Mouse (Mus musculus) monocyte, adult 2 months (primary cell): ENCODE measurements around the gene Bmp2k.

Experiments used
- DNase-seq, 2 experiments: peaks; one replicate each; pipeline ENCODE4 v3.0.0; 2022; ENCODE audit warnings: low spot score in 2 of 2, low read depth in 1 of 2

Bmp2k gene

DNA sequence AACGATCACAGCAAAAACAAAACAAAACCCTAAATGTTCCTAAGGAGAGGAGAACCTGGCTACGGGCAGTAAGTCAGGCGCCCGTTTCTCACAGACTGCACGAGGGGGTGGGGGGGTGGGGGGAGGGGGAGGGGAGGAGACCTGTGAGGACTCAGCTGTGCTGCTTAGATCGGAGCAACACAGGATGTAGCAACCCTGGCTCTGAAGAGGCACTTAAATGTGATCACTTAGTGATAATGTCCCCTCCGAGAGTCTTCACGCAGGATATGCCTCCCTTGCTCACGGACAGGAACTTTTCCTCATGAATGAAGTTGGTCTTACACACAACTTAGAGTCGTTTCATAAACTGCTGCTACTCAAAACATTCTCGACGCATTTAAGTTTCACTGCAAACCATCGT, 97.8 kb downstream of the Bmp2k start:
- DNase-seq = no peak

GRCm38 (mm10) chr5:97097631-97098041, 100.1 kb downstream of the Bmp2k start:
- DNase-seq = no peak

GRCm38 (mm10) chr5:97099954-97100353, 102.5 kb downstream of the Bmp2k start:
- no peak for DNase-seq

DNA sequence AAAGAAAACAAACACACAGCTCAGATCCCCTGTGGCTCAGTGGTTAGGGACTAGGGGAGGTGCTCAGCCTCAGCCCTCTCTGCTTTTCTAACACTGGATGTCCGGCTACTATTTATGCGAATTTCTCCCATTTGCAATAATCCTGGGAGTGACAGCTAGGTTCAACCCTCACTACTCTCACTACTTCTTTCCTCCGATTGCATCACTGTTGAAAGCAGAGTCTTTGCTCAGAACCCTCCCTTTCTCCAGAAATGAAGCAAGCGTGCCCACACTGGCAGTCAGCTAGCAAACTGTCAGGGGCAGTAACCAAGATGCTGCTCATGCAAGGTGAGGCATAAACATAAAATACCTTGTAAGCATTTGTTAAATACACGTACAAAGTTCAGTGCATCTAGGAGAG, 110.8 kb downstream of the Bmp2k start:
- peak in 1 of 2 experiments; percentile 5 for DNase-seq

GRCm38 (mm10) chr5:97110133-97110532, 112.6 kb downstream of the Bmp2k start:
- no peak for DNase-seq

GRCm38 (mm10) chr5:97110697-97111096, 113.2 kb downstream of the Bmp2k start:
- no peak for DNase-seq

DNA sequence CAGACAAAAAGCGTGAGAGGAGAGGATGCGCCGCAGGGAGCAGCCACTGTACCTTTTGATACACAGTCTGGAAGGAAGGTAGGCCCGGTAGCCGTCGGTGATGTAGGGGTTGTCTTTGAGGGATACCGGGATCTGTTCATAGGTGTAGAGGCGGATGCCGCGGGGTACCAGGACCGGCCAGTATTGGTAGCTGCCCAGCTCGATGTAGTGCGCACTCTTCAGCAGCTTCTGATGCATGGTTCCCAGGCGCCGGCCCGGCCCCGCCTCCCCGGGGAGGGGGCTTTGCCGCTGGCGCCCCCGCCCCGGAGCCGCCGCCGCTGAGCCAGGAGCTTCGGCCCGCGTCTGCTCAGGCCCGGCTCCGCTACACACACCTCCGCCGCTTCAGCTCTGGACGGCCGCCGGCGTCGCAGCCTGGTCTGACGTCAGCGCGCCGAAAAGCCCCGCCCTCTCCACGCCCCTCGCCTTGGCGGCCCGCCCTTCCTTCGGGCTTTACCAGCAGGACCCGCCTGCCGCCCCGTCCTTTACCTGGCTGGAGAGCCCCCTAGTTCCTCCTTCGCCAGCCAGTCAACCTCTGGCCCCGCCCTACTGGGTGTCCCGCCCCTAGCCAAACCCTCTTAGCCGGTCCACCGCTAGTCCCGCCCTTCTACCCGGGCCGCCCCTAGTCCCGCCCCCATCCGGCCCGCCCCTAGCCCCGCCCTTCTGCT, 113.9 kb downstream of the Bmp2k start, which contains the start of gene Paqr3:
Gene Paqr3 (minus strand): TSS at position 390 of the 704 bp plus-strand sequence.
- peak; percentile 83 to 94 for DNase-seq

DNA sequence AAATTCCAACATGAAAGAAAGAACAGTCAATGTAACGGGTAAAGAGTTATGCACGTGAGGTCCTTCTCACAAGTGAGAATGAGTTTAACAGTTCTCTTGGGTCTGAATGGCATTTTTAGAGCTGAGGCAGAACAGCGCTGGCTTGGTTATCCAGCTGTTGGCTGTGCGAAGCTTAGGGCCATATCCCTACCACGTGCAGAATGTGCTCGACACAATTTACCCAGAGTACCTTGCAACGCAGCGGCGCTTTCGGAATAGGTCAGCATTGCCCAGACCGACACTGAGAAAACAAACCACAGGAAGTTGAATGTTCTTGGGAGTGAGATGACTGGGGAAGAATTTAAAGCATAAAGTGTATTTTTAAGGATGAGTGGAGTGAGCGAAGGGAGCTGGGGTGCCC, 127.5 kb downstream of the Bmp2k start:
- no peak for DNase-seq

- no peak for DNase-seq
These were observed 128.0 kb downstream of the Bmp2k start for GRCm38 (mm10) chr5:97125459-97125970.

GRCm38 (mm10) chr5:97126005-97126404, 128.5 kb downstream of the Bmp2k start:
- no peak for DNase-seq

DNA sequence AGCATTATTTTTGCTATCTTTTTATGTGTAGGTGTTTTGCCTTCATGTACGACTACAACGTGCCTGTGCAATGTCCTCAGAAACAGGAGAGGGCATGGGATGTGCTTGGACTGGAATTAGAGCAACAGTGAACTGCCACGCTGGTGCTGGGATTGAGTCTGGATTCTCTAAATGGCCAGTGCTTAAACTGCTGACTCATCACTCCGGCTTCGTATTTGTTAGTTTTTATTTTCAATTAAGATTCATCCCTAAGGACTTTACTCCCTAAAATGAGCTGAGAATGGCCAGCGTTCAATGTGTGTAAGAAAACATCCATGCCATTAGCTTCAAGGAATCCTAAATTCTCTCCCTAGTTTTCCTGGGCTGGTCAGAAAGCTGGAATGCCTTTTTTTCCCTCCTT, 129.8 kb downstream of the Bmp2k start:
- DNase-seq = no peak

- no peak for DNase-seq
These were observed 131.0 kb downstream of the Bmp2k start for GRCm38 (mm10) chr5:97128242-97129226.

DNA sequence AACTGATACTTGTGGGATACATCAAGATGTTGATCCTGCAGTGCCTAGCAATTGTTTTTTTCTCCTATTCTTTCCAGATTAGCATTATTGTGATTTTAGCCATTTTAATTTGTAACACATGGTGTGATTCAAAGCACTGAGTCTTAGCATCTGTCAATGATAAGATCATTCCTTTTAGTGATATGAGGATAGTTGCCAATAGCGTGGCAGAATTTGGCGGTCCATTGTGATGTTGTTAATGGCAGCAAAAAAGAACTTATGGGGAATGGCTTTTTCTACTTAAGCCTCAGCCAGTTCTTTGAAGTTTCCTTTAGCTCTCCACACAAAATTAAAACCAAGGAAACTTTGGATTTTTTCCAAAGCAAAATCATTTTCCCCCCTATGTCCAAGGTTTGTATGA, 132.1 kb downstream of the Bmp2k start:
- DNase-seq = no peak

DNA sequence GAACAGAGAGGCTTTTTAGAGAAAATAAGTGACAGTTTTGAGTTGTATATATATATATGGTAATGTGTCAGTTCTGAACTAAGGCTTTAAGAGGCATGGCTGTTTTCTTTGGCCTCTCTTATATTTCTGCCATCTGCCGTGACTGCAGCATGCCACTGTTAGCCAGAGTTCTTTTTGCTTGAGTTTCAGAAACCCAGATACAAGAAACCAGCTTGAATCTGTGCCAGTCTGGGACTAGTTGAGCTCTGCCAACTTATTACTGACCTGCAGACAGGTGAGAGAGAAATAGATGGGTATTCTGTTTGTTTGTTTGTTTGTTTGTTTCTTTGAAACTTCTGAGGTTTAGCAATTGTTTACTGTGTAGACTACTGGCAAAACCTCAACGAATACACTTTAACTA, 137.8 kb downstream of the Bmp2k start:
- DNase-seq = no peak
